Mouse (Mus musculus) adrenal gland, postnatal 10 days (tissue): Measurements from ENCODE around the gene Mtor. TPM values are rescaled to one million over a fixed set of nuclear protein-coding genes. Genes with fewer than 3 reads are reported as not detected.

Experiments
- DNase-seq: peaks from one replicate; pipeline ENCODE4 v3.0.0; 2021; ENCODE audit warnings: mixed read lengths
- total RNA-seq, 2 experiments: library from RNA; stranded (reverse); gene quantifications; 2 replicates each; pipeline ENCODE4 v1.2.3; 2021

Gene Mtor
- total RNA-seq, 2 experiments from 2014 or later, result 68.4 to 77.9 TPM

DNA sequence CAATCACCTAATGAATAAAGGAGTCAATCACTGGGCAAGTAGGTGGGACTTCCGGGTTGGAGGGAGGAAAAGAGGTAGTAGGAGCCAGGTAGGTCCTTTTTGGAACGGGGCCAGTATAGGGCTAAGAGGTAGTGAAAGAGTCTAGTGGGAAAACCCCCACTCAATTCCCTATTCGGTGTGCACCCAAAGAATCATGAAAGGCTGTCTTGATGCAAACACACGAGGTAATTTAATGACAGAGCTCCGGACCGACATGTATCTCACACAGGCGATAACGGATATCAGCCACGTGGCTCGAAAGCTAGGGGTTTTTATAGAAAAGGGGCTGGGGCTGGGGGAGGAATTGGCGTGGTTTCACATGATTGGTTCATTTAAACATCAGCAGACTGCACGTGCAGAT, 150.4 kb downstream of the Mtor start:
- no peak for DNase-seq

DNA sequence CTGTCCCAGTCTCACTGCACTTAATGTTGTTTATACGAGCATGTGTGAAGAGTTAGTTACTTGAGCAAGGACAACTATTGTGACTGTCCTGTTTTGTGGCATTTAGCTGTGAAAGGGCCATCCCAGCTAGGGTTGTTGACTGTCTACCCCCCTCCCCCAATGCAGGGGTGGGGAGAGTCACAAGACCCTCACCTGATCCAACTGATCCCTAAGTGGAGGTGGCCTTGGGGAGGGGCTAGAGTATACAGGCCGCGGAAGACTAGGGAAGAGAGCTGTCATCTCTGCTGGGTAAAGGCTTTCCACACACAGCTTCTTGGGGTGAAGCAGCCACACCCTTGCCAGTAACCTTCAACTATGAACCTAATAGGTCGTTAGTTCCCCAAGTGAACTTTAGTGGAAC, 151.9 kb downstream of the Mtor start:
- no peak for DNase-seq

DNA sequence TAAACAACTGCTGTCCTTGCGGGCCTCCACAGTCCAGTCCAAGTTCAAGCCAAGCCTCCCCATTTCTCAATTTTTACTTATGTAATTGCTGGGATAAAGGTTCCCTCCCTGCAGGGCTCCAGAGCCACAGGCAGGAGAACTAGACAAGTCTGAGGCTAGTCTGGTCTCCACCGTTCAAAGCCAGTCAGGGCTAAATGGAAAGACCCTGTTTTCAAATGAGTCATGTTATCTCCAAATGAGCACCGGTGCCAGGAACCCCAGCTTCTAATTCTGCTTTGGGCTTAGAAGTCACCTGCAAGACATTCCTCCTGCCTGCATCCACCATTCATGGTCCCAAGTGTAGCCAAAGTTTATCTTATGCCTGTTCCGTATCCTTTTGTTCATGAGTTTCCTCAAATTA, 153.5 kb downstream of the Mtor start:
- no peak for DNase-seq

DNA sequence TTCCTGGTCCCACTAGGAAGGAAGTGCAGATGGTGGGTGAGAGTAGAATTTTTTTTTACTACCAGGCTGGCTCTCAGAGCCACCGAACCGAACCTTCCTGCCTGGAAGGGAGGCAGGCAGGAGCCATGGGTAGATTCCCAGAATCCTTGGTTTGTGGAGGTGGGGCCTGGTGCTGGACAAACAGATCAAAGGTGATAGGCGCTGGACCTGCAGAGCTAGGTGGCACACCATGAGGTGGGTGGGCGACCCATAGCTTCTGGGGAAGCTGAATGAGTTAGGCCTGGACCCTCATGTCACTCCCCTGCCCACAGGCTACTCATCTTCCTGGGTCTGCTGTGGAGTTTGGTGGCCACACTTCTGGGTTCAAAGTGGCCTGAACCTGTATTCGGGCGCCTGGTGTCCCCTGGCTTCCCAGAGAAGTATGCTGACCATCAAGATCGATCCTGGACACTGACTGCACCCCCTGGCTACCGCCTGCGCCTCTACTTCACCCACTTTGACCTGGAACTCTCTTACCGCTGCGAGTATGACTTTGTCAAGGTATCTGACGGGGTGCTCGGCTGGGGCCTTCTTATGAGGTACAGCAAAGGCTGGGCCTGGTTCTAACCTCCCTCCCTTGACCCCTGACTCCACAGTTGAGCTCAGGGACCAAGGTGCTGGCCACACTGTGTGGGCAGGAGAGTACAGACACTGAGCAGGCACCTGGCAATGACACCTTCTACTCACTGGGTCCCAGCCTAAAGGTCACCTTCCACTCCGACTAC, 154.1 kb downstream of the Mtor start, which contains the start of gene Masp2:
Masp2 (plus strand) TSS at position 198 of the 764 bp plus-strand sequence.
- no peak for DNase-seq

DNA sequence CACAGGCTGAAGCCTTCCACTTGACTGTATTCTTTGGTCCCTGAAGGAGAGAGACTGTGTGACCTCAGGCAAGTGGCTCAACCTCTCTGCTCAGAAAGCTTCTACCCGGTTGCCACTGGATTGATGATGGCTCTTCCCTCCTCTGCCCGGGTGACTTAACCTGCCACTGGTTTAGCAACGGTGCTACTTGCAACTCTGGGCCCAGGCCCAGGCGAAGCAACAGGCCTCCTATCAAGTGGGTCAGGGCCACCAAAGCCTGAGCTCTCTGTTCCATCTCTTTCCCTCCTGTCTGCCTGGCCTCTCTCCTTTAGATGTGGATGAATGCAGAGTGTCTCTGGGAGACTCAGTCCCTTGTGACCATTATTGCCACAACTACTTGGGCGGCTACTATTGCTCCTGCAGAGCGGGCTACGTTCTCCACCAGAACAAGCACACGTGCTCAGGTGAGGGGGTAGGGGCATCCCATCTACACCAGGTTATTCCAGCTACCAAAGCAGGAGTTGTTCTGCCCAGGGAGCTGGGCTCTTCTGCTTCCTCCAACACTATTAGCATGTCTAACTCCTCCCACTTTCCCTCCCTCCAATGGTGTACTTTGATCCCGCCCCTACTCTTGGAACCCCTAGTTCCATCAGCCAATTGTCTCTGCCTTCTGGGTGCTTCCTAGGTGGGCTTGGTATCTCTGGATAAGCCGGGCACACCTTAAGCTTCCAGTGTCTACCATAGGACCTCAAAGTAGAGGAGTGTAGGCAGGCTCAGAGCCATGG, 155.1 kb downstream of the Mtor start:
- DNase-seq, result no peak

DNA sequence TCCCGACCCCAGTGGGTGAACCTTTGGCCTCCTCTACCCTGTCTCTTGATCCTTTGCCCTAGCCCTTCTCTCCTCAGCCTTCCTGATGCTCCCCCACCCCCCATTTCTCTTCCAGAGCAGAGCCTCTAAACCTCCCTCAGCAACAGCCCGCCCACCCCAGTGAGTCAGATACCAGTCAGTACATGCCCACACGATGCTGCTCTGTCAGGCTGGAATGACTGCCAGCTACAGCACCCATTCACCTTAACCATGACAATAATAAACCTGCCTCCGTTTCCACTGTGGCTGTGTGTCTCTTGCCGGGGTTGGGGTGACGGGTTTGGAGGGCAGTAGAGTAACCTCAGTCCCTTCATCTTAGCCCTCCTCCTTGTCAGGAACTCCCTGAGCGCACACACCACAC, 155.7 kb downstream of the Mtor start:
- DNase-seq, result no peak

DNA sequence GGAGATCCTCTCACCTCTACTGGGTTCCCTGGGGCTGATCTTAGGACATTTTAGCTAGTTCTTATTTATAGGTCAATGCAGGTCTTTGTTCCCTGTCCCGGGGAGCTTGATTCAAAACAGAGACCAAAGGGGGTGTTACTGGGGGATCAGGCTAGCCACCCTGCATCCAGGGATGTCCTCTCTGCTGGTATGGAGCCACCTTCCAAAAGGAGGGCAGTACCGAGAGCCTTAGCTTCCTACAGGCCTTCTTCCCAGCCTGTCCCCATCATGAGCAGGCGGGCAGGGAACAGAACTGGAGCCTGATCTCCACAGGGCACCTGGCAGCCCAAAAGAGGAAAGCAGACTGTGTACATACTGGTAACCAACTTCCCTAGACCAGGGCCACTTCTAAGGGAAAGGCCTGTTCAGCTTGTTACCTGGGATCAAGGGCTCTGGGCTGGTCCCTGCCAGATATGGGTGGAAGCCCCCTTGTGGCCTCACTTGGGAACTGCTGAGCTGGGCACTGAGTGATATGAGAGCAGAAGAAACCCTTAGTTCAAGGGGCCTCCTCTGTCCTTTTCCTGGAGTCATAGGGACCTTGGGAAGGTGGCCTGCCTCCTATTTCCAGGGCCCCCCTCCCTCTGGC, 156.2 kb downstream of the Mtor start:
- DNase-seq, result peak; percentile 81

Other genes starting within 250 kb of the Mtor start
- 1 to 10 TPM in 1 of 2 experiments, under 1 TPM in 1; 0.79 to 1.2 TPM for gene Disp3, start 160.6 kb upstream of the Mtor start, total RNA-seq
- 10 to 100 TPM; 17.6 to 18.5 TPM for gene Ubiad1, start 3.8 kb upstream of the Mtor start, total RNA-seq
- gene Angptl7, start 51.8 kb downstream of the Mtor start, total RNA-seq, result 1 to 10 TPM; 1.6 to 2.1 TPM
- gene Exosc10, start 109.8 kb downstream of the Mtor start, total RNA-seq, result 10 to 100 TPM; 45.7 to 55.6 TPM
- gene Srm, start 142.9 kb downstream of the Mtor start, total RNA-seq, result 10 to 100 TPM; 63.1 to 69.7 TPM
- gene Masp2, start 153.9 kb downstream of the Mtor start, total RNA-seq, result 10 to 100 TPM; 17.2 to 34.8 TPM
- 100 to 1,000 TPM; 214 to 253 TPM for gene Tardbp, start 178.4 kb downstream of the Mtor start, total RNA-seq
- under 1 TPM in 1 of 2 experiments, not detected in 1; 0.64 TPM for gene Gm572, start 194.7 kb downstream of the Mtor start, total RNA-seq